Mouse (Mus musculus) lung, postnatal 36 days (tissue): ENCODE measurements at regions not wholly inside any gene's neighbourhood (a gene's known extent, or its start where the extent isn't known, plus 50 kb on each side); places are given as distances from the start of the nearest gene placed in this dataset.
A peak's percentile ranks its signal among the peaks of the same experiment; 100 is the strongest.

Experiments used
- DNase-seq: peaks from one replicate; pipeline ENCODE4 v3.0.0; 2022; ENCODE audit warnings: mixed read lengths

DNA sequence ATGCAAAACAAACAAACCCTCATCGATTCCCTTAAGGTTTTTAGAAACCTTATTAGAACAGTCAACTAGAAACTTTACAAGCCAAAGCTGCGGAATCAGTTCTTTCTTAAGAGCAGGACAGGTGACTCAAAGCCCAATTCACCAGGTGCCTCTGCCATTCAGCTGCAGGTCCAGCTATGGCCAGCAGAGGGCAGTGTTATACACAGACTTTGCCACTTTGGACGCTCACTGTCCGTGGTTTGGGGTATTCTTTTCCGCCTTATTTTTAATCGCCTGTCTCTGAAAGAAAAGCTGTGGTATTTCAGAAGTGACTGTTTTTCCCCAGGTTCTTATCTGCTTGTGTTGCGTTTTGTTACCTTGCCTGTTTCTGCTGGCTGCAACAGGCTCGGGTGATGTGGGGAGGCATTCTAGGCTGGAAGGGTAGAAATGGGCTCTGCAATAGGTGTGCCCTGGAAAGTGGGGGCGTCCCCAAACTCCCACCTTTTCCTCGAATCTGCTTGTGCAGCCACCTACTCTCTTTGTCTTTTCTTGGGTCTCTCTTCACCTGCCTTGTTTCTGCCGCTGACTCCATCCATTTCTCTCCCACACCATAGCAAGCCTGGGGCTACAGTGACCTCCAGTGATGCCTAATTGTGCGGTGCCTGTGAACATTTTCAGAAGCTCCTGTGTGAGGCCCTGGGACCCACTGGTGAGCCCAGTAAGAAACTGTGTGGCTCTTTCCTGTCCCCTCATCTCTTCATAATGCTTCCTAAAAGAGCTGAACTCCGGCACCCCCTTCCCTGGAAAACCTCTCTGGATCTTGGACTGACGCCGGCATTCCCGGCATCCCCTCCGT, 142.4 kb downstream of the Mtx3 start:
- DNase-seq, result peak; percentile 86

DNA sequence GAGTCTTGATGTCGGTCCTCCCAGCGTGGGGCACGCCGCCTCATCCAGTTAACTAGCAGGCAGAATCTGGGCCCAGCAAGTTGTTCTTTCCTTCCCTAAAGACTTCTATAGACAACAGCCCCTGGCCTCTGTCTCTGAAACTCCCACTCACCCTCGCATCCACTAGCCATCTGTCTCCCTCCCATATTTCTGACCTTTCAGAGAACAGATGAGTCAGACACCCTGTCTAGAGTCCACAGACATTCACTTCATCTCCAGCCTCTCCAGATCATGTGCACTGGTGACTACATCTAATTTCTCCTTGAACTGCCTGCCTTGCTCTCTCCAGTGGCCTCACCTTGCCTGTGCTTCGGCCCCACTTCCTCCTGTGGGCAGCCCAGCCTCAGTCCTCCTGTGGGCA, 143.1 kb downstream of the Mtx3 start:
- DNase-seq, result no peak

DNA sequence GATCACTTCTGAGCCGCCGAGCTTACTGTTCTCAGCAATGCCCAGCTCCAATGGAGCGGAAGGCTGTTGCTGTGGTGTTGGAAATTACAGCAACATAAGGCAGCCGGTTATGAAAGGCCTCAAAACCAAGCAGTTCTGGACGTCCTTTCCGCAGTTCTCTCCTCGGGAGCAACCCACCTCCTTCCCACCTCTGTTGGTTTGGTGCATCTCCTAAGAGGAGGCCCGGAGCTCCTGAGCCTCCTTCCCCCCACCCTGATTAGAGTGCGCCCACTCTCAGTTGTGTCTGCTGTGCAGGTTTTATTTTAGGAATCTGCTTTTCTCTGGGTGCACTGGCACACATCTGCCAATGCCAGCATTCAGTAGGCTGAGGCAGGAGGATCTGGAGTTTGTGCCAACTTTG, 144.0 kb downstream of the Mtx3 start:
- DNase-seq, result no peak

- DNase-seq, result no peak
Measured at GRCm38 (mm10) chr13:92990316-92991206, 146.0 kb downstream of the Mtx3 start.
